Mouse (Mus musculus) central nervous system, embryonic 11.5 days (tissue): ENCODE results near the gene Nuak1. TPM values are rescaled to one million over a fixed set of nuclear protein-coding genes. Genes with fewer than 3 reads are reported as not detected.

Experiments
- polyA plus RNA-seq: library from polyadenylated mRNA; depleted of rRNA; stranded (reverse); fragments of >200 nt; gene quantifications from 2 replicates; pipeline ENCODE4 v1.2.3, GENCODE M21; 2012; rRNA removed

Gene Nuak1
- 16.9 and 17.4 TPM in 2 replicates for polyA plus RNA-seq

DNA sequence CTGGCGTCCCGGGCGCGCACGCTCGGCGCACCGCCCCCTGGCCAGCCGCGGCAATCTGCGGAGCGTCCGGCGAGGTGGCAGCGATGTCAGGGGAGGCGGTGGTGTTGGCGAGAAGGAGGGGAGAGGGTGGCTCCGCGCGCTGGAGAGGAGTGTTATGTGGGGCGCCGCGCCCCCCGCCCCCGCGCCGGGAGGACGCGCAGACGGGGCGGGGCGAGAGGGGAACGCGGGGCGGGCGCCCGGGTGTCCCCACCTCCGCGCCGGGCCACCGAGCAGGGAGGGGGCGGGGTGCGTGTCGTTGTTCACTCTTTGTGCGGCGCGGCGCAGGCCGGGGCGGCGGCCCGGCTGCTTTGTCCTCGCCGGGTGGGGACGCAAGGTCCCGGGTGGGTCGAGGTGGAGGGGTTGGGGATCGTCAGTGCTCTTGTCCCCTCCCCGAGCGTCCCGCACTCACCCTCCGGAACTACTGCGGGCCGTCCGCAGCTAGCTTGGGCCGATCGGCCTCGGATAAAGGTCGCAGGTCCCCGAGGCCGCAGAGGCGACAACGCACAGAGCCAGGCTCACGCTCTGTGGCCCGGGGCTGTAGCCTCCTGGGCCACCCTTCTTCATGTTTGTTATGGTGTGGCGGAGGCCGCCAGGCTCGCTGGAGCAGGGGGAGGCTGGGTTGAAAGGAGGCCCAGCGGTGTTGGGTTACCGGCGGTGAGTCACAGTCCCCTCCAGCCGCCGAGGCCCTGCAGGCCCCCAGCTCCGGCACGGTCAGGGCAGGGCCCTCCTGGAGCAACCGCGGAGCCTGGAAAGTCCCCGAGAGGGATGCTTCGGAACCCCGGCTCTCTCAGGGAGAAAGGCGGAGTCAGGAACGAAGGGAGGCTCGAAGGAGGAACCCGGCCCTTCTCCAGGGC, at the start of gene Nuak1:
Gene Nuak1, minus strand, starts transcription at position 57 of the 893 bp plus-strand sequence.

Other genes with a start within 250 kb of the Nuak1 start
- 70.2 and 71.6 TPM in 2 replicates for gene Ckap4, start 93.5 kb upstream of the Nuak1 start, polyA plus RNA-seq
- 5.7 and 5.8 TPM in 2 replicates for gene Tcp11l2, start 136.0 kb upstream of the Nuak1 start, polyA plus RNA-seq
- 15.3 and 16.4 TPM in 2 replicates for gene Polr3b, start 181.7 kb upstream of the Nuak1 start, polyA plus RNA-seq